Mouse (Mus musculus): ENCODE results near the gene Serpinb6a.
"Not testable (repeated sequence)": the region's sequence is repeated elsewhere in the genome, so short reads cannot be mapped to it uniquely, and the experiment has no call there.

Gene Serpinb6a

DNA sequence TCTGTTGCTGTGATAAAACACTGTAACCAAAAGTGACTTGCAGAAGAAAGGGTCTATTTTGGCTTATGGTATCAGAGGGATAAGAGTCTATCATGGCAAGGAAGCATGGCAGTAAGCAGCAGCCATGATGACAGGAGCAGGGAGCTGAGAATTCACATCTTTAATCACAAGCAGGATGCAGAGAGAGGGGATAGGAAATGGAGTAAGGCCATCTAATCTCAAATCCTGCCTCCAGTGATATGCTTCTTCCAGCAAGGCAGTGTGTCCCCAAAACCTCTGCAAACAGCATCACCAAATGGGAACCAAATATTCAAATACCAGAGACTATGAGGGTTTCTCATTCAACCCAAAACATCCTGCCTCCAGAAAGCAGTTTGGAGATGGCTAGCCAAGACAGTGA lies 36.0 kb downstream of the Serpinb6a start:
- DNase-seq = no peak

DNA sequence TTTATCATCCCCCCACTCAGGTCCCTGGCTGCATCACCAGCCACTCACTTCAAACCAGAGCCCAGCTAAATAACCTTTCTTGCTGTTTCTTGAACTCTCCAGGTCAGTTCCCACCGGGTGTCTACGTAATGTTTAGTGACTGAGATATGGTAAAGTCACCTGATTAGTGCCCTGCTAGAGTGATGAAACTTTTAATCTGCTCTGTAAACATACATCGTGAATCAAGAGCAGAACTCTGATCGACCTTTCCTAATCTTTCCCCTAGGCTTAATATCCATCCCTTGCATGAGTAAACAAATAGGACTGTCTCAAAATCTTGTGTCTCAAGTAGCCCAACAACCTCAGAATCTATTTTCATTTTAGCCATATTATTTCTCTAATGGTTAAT lies 36.6 kb downstream of the Serpinb6a start:
- DNase-seq = no peak

DNA sequence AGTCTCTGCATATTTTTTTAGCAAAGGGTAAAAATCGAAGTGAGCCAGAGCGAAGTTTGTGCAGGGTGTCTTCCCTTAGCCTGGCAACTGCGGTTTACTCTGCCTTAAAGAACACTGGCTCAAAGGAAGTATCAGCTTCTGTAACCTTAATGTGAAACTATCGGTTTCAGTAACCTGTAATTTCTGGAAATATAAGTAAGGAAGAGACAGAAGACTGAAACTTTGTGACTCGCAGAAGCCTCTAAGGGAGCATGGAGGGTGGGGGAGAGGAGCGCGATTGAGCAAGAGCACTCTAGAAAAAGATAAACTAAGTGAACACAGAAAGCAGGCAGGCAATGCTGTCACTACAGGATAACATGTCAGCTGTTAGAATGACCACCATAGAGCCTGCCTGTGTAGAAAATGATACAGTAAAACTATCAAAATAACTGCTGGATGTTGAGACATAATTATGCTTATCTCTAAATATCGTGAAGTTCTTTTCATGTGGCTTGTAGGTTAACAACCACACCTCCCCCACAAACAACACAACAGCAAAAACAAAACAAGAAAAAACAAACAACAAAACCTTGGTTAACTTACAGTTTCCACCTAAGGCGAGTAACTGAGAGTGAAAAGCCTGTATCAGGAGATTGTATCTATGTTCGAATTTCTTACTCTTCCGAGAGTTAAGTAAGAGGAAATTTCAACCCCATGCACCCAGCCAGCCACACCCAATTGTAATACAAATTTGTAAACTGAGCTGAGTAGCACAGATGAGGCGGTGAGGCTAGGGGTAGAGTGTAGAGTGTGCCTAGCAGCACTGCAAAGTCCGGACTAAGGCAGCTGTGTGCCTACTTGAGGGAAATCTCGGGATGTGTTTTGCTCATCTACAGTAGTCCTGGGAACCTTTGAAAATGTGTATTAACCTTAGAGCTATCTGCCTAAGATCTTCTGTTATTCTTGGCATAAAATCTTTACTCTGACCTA lies 37.3 kb downstream of the Serpinb6a start:
- DNase-seq = no peak

DNA sequence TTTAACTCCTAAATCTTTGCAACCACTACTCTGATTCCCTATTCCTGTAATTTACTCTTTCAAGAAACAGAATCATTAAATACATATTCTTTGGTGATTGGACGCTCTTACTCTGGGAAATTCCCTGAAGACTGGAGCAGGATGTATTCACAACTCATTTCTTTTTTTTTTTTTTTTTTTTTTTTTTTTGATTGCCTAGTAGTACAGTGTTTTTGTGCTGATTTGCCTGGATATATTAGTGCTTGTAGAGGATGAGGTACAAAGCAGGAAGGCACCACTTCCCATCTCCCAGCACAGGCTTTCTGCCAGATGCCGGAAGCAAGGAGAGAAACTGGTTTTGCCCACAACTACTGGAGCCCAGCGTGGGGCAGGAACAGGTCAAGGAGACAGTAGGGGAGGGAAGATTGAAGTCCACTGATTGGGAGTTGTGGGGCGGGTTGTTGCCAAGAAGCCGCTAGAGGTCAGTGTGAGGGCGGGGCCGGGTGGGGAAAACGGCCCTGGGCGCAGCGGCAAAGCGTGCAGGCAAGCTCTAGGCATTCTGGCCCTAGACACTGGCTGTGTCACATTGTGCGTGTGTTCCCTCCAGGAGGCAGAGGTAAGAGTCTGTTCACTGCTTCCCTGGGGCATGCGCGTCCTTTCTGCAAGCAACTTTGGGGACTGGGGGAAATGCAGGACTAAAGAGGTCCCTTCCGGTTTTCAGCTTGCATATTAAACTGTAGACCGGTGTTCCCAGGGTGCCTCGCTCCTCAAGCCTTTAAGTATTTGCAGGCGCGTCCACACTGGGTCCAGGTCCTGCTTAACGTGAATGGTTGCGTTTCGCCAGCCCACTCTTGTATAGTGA lies 38.2 kb downstream of the Serpinb6a start, which contains the start of gene Nqo2:
TSS of gene Nqo2 (plus strand) at position 482 of the 841 bp plus-strand sequence.
- DNase-seq = peak; percentile 84 to 88

DNA sequence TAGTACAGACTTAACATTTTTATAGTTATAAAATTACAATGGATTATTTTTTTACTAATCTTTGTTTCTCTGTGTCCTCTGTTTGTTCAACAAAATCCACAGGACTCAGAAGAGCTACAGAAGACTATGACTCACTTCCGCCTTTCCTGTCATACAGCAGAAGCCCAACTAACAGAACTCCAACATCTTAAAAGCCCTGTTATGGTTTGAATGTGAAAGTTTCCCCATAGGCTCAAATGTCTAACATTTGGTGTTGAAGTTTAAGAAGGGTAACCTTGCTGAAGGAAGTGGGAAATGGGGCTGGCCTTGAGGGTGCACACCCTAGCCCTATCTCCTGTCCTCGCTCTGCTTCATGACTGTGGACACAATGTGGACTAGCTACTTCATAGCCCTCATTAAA lies 42.8 kb downstream of the Serpinb6a start:
- no peak for DNase-seq

DNA sequence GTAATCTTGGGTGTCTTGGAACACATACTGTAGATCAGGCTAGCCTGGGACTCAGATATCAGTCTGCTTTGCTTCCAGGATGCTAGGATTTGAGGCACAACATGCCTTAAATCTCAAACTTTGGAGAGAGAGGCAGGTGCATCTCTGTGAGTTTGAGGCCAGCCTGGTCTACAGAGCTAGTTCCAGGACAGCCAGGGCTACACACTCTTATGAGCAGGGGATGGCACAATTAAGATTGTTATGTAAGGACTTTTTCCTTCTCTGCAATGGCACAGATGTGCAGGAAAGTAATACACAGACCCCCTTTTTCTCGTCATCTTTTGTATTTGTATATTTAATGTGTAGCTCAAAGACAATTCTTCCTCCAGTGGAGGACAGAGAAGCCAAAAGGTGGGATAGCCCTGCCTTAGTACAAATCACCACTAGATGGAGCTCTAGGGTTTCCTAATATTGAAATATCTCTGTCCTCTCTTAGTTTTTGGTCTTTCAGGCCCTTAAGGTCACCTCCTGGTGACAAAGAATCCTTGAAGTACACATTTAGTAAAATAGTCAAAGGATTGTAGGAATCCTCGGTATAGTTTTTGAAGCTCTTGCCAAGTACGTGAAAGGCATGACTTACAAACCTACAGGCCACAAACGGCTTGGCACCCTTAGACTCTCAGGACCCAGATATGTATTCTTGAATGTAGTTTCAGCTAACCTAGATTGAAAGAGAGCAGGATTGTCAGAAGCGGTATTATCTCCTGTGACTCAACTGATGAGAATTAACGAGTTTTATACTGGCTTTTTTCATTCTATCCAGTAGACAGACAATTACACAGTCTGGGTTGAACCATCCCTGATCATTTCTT lies 45.8 kb downstream of the Serpinb6a start:
- peak; percentile 33 to 39 for DNase-seq

DNA sequence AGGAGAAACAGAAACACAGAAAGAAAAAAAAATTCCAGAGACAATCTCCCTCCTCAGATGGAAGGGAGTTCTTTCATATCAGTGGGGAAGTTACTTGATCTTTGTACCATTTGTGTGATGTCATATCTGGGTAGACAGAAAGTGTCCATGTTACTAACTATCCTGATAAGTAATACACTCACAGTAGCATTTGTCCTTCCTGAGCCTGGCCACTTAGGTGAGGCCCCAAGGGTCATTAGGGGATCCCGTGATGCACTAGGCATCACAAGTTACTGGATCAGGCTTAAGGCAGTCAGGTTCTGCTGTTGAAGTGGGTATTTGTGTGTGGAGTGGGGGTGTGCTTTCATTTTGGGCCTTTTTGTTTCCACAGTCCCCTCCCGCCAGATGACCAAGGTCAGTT lies 49.6 kb downstream of the Serpinb6a start:
- DNase-seq = no peak

DNA sequence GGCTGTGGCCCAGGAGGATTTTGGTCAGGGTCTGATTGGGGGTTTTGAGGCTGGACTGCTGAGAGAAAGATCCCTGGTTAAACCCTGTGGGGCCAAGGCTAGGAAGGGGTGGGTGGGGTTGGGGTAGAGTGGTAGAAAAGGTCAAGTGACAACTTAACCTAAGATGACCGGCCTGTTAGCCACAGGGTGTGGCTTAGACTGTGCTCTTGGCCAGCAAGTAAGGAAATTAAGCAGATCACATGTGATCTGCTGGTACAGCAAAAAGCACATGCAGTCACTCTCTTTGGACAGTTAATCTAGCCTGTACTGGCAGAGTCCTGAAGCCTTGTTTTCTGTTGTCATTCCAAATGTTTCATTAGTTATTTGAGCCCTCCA lies 50.5 kb downstream of the Serpinb6a start:
- DNase-seq = no peak

DNA sequence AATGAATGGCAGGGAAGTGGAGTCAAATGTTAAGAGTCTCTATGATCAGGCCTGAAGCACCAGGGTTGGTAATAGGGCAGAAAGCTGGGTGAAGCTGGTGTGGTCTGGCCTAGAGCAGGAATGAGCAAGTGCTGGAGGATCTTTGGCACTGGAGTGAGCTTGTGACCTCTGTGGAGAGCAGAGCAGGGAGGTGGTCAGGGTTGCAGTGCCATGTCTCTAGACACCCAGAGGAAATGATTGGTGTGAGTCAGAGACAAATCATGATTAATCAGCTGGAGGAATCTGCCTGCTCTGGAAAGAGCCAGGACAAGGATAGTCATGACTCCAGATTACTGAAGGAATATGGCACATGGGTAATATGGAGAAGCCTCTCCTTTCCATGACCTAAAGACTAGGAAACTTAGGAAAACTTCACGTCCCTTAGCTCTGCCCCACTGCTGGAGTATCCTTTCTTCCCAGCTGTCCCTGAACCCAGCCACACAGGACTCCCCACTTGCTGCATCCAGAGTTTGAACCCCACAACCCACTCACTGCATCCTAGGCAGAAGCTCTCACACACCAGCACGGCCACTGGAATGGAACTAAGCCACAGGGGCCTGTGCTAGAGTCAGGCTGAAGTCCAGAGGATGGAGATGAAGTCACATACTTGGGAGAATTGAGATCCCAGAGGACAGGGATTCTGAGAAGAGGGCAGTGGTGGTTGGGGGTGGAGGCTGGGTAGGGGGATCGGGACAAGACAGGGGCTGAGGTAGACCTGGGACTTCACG lies 51.1 kb downstream of the Serpinb6a start:
- no peak for DNase-seq

DNA sequence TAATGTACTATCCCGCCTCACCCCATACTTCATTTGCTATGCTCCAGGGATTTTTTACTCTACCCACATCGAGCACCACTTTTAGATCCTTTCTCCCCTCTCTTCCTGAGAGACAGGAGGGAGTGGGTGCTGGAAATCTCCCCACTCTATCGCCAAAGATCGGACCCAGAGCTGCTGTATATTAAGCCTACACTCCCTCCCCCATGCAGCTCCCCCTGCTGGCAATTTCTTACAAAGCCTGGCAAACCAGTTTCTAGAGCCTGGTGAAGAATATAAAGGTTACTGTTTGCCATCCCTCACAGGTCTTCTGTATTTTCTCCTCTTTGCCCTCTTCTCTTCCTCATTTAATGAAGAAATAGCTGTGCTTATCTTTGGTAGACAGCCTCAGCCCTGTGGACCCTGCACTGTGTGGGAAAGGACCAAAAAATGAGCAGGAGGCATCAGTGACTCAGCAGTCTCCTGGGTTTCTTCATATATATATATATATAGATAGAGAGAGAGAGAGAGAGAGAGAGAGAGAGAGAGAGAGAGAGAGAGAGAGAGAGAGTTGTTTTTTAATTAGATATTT lies 60.3 kb downstream of the Serpinb6a start:
- no peak for DNase-seq

DNA sequence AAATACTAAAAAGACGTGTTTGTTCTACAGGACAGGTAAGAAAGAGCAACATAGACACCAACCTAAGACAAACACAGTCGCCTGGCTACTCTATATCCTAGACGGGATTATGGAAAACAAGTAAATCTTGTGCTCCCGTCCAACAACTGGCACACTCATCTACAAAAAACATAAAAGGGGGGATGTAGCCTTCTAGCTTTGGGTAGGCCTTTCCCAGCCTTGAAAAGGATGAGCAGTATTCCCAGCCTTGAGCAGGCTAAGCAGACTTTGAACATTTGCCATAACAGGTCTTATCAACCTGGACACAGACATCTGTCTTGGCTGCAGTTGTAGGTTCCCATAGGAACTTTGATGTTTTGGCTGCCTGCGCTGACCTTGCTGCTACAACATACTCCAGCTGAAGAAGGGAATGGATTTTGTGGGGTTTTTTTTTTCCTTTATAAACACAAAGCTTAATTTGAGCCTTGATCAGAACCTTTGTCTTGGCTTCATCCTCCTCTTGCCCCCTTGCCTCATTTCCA lies 61.2 kb downstream of the Serpinb6a start:
- DNase-seq = no peak

DNA sequence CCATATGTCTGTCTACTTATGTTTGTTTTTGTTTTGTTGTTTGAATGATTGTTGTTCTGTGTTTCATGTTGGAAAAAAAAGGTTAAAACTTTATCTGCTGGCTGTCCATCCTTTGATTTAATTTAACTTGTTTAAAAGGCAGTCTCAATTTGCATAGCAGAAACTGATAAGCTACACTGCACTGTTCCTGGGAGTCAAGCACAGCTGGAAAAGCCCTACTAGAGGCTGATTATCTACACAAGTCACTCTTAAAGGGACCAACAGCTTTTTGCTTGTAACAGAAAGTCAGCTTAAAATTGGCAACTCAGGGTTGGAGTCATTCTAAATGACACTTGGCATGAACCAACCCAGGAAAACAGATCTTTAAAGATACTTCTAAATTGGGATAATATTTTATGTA lies 65.0 kb downstream of the Serpinb6a start:
- not testable (repeated sequence) for DNase-seq

DNA sequence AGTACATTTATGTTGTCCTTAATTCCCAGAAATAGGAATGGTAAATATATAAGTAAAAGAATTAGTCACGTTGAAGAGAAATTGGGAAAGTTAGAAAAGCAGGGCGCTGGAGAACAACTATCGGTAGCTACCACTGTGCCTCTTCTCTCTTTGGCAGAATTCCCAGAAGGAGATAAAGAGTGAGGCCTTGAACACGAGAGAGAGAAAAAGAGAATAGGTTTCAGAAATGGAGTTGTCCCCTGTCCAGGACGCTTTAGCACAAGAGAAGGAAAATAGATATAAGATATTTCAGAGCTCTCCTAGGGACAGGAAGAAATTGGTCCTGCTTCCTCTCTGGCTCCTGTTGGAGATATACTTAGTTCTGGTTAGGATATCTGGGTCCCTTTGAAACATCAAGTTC lies 65.4 kb downstream of the Serpinb6a start:
- DNase-seq = no peak

DNA sequence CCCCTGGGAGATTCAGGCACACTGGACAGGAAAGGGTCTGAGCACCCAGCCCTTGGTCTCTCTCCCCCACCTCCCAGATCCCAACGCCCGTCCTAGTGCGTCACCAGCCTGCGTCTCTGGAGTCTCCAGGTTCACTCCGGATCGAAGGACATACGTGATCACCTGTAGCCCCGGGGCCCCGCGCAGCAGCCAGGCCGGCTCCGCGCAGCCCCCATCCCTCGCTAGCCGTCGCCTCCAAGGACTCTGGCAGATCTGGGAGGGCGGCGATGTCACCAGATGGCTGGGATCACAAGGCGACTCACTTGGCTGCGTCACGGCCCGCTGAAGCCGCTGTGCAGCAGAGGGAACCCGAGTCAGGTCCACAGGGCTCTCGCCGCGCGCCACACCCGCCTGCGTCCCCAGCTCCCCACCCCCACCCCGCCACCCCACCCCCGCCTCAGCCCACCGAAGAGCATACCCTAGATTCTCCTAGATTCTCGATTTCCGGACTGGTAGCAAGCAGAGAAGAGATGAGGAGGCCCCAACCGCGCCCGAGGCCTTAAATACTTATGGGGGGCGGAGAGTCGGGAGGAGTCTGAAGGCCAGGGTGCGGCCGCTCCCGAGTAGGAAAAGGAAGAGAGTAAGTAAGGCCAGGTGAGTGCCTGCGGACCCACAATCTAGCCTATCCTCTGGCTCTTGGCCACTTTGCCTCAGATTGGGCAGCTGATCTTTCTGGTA lies 67.0 kb downstream of the Serpinb6a start:
- DNase-seq = peak; percentile 28 to 38

DNA sequence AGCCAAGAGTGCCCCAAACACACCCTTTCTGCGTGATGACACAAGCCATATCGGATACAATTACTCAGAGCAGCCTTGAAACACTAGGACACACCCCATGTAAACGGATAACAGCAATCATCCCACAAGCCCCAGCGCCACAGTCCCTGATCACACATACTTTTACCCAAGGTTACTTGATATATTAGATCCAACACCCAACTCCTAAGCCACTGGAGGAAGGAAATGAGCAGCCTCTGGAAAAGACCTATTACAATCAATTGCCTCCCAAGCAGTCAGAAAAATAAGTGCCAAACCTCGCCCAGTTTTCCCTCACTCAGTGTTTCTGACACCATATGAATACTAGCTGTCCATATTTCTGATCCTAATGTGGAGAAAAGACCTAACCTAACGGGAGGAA lies 67.9 kb downstream of the Serpinb6a start:
- DNase-seq = no peak

DNA sequence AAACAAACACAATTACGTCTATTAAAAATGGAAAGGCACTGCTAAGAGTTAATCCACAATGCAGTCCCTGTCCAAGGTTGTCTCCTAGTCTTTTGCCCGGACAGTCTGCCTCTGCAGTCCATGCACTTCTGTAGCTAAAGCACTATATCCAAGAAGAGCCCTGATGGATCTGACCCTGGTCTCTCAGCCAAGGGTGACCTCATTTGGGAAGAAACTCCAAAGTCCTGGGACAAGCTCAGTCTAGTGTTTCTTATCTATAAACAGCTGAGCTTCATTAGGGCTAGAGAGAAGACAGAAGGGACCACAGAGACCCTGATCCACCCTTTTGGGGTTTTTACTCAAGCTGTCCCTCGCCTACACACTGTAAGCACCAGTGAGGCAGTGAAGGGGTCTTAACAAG lies 71.7 kb downstream of the Serpinb6a start:
- no peak for DNase-seq

DNA sequence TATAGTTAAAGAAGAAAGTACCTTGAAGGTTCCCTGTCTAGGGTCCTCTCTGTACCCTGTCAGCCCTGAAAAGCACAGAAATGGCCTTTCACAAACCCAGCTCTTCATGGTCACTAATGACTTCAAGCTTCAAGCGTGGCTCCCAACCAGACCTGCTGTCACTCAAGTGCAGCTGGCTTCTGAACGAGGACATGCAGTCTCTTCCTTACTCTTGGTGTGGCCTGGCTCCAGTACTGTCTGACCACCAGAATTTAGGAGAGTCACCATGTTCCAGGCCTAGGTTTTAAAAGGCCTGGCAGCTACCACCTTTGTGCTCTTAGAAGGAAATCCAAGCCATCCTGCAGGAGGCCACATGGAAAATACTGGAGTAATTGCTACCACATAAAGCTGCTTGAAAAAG lies 72.3 kb downstream of the Serpinb6a start:
- DNase-seq = no peak

DNA sequence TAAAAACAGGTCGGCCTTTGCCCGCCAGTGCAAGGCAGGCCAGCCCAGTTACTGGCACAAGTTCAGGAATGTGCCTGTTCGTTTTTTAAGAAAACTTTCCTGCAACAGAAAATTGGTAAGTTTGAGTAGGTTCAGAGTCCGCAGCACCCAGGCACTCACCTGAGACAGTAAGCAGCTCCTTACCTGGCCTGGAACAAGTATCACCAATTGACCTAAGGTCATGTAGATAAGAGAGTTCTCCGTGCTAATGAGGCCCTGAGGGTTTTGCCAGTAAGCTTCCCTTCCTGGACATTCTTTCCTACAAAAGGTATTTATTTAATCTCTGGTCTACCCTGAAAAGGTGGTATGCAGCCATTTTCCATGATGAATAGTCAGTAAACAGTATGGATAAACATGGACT lies 80.9 kb downstream of the Serpinb6a start:
- no peak for DNase-seq

DNA sequence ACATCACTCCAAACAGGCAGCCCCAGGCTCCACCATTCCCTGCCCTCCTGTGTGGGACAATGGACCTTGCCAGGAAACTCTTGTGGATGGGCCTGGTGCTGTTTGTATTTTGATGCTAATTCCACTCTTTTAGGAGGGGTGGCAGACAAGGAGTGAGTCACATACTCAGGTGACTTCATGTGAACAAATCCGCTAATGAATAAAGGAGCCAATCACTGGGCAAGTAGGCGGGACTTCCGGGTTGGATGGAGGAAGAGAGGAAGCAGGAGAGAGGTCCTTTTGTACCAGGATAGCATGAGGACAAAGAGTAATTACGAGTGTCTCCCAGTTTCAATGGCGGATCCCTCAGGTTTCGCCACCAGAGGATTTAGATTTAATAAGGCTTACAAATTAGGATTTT lies 81.6 kb downstream of the Serpinb6a start:
- DNase-seq = no peak

DNA sequence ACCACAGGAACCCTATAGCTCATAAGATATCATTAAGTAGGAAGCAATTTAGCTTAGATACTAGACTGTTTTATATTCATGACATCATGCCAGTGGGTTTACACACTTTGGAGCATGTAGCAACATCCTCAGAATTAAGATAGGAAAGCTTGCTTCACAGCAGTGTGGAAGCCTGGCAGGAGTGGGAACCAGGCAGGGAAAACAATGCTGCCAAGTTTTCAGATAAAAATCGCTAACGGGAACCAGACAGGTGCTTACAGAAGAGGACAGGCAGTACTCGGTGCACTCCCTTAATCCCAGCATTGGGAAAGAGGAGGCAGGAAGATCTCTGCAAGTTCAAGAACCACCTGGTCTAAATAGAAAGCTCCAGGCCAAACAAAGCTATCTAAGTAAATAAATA lies 95.8 kb downstream of the Serpinb6a start:
- DNase-seq = no peak
